Mouse (Mus musculus) liver, adult 2 months (tissue): ENCODE data around the gene Sptbn1.

Experiments used
- CTCF ChIP-seq: fragments of 200-500 bp; IDR thresholded peaks from 2 replicates; pipeline ENCODE4 v1.5.1; 2011; ENCODE audit warnings: low read depth, low read length, control low read depth
- POLR2A ChIP-seq: fragments of 200-500 bp; IDR thresholded peaks from 2 replicates; pipeline ENCODE4 v1.6.1; 2011; ENCODE audit warnings: low read length, control low read depth; ENCODE audit not compliant: insufficient read depth; ENCODE audit errors: extremely low read depth

GRCm38 (mm10) chr11:30283710-30284109 lies 15.7 kb upstream of the Sptbn1 start:
- TF ChIP-seq CTCF (no peak), POLR2A (no peak)
